Mouse (Mus musculus): ENCODE data around the gene Gm17304. TPM values are rescaled to one million over a fixed set of nuclear protein-coding genes. Genes with fewer than 3 reads are reported as not detected.

The Gm17304 gene
- polyA plus RNA-seq, 1 experiment: not detected

DNA sequence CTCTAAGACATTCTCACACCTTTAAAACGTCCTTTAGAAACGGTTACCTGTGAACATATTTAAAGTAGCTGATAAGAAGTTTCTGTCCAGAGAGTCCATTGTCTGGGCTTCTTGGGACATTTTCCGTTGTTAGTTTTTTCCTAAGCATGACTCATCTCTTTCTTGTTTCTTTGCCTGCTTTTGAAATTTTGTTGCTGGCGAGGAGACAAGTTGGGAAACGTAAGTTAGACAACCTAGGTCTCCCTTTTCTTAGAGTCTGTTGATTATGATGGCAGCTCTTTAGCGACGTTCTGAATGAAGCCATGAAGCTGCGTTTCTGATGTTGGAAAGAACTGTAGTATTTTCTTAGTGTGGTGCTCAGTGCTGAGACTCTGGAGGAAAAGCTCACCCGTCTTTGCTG is 19.9 kb upstream of the Gm17304 start:
- H3K36me3 ChIP-seq (replicated peaks; ENCODE audit: low read length): peaks cover 16% of the 10 kb centered on the region

DNA sequence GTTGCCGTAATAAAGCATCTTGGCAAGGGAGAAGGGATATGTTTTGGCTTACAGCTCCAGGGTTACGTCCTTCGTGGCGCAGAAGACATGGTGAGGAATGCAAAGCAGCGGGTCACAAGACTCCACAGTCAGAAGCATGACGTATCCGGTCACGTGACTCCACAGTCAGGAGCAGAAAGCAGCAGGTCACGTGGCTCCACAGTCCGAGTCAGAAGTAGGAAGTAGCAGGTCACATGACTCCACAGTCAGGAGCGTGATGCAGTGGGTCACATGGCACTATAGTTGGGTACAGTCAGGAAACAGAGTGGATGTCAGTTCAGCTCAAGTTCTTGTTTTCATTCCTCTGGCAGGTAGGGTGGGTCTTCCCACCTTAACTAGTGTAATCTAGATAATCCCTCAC is 19.2 kb upstream of the Gm17304 start:
- H3K27me3 ChIP-seq (replicated peaks): peaks cover 2% of the 10 kb centered on the region
- TF ChIP-seq FLI1 (IDR thresholded peaks at IDR 0.05; ENCODE audit: low read length) (no peak), GATA1 (IDR thresholded peaks at IDR 0.05; ENCODE audit: borderline replicate concordance, low read length) (no peak)
- peak overlapping the region; percentile 39 for H3K4me3 ChIP-seq (replicated peaks)
- H3K4me1 ChIP-seq: no peaks in the 10 kb centered on the region
- H3K9me3 ChIP-seq: peaks cover 14% of the 10 kb centered on the region
- H3K36me3 ChIP-seq (replicated peaks; ENCODE audit: low read length): peaks cover 16% of the 10 kb centered on the region

More for the DNA sequence above, 19.9 kb upstream of the Gm17304 start:
- Histone ChIP-seq H3K4me3 (replicated peaks) (no peak overlapping the region), H3K9me3 (peaks cover 14% of the 10 kb centered on the region), H3K4me1 (no peaks in the 10 kb centered on the region), H3K27me3 (replicated peaks) (peaks cover 4% of the 10 kb centered on the region)
- no peak for TF ChIP-seq GATA1 (IDR thresholded peaks at IDR 0.05; ENCODE audit: borderline replicate concordance, low read length)
- no peak for TF ChIP-seq FLI1 (IDR thresholded peaks at IDR 0.05; ENCODE audit: low read length)

DNA sequence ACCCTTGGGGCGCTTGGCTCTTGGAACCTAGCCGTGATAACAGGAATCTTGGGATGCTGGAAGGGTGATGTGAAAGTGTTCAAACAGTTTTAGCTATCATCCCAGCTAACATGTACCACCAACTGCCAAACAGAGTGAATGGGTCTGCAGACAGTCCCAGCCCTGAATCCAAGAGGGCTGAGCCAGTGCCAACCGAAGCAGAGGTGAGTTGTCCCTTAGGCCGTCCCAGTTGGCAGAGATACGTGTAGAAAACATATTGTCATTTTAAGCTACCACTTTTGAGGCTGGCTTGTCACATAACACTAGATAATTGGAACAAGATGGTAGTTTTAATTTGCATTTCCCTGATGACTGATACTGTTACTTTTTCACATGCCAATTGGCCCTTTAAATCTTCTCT is 18.2 kb upstream of the Gm17304 start:
- Histone ChIP-seq H3K36me3 (replicated peaks; ENCODE audit: low read length) (peaks cover 22% of the 10 kb centered on the region), H3K4me1 (no peaks in the 10 kb centered on the region), H3K9me3 (peaks cover 14% of the 10 kb centered on the region), H3K27me3 (replicated peaks) (peaks cover 2% of the 10 kb centered on the region), H3K4me3 (replicated peaks) (no peak overlapping the region)
- TF ChIP-seq GATA1 (IDR thresholded peaks at IDR 0.05; ENCODE audit: borderline replicate concordance, low read length) (no peak), FLI1 (IDR thresholded peaks at IDR 0.05; ENCODE audit: low read length) (no peak)

DNA sequence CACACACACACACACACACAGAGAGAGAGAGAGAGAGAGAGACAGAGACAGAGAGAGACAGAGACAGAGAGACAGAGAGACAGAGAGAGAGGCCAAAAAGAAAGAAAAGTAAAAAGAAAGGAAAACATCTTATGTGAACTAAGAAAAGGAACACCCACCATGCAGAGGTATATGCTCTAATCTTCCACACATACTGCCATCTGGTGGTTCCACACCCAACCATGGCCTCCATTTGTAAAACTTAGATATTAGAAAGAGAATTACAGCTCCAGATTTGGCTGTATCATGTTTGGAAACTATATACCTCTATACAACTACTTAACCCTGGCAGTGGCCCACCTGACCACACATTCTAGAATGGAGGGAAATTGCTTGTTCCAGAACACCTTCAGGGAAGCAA is 14.5 kb upstream of the Gm17304 start:
- Histone ChIP-seq H3K4me1 (peaks cover 3% of the 10 kb centered on the region; the same call in 1 of the 2 replicates), H3K27me3 (replicated peaks) (no peaks in the 10 kb centered on the region), H3K4me3 (replicated peaks) (no peak overlapping the region), H3K36me3 (replicated peaks; ENCODE audit: low read length) (peaks cover 49% of the 10 kb centered on the region), H3K9me3 (peaks cover 5% of the 10 kb centered on the region)
- no peak for TF ChIP-seq GATA1 (IDR thresholded peaks at IDR 0.05; ENCODE audit: borderline replicate concordance, low read length)
- TF ChIP-seq FLI1 (IDR thresholded peaks at IDR 0.05; ENCODE audit: low read length): no peak

DNA sequence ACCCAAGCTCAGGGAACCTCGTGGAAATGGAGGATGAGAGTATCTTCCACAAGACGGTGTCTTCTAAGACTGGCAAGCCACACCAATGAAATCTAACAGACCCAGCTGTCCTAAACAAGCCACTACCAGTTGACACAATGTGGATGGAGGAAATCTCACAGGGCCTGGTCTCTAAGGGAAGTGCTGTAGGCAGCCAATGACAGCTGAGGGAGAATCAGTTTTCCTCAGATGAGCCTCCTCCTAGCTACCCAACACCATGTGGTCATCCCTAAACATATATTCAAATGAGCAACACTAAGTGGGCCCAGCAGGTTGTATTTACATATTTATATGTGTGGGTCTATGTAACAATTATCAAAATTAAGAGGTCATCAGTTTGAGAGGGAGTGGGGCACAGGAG is 11.4 kb upstream of the Gm17304 start:
- peaks cover 3% of the 10 kb centered on the region for H3K4me1 ChIP-seq

DNA sequence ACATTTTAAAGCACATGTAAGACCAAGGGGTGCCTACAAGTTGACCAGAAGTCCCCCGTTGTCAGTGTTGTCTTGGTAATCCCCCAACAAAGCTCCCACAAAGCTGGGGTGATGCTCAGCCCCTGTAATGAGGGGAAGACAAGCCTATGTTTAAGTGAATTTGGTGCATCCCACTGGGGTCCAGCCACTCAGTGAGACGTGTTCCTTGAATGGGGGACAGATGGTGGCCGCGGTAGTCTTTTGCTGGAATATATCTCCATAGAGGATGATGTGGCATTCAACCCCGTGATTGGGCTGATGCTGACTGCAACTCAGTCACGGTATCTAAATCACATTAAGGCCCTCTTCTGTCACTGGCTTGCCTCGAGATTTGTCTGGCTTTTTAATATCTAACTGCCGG is 9.4 kb upstream of the Gm17304 start:
- Histone ChIP-seq H3K36me3 (replicated peaks; ENCODE audit: low read length) (peaks cover 86% of the 10 kb centered on the region), H3K27me3 (replicated peaks) (no peaks in the 10 kb centered on the region)
- TF ChIP-seq FLI1 (IDR thresholded peaks at IDR 0.05; ENCODE audit: low read length) (no peak), GATA1 (IDR thresholded peaks at IDR 0.05; ENCODE audit: borderline replicate concordance, low read length) (no peak)

More for the DNA sequence above, 11.4 kb upstream of the Gm17304 start:
- peaks cover 67% of the 10 kb centered on the region for H3K36me3 ChIP-seq (replicated peaks; ENCODE audit: low read length)
- no peaks in the 10 kb centered on the region for H3K27me3 ChIP-seq (replicated peaks)
- no peak overlapping the region for H3K4me3 ChIP-seq (replicated peaks)
- no peaks in the 10 kb centered on the region for H3K9me3 ChIP-seq
- no peak for TF ChIP-seq GATA1 (IDR thresholded peaks at IDR 0.05; ENCODE audit: borderline replicate concordance, low read length)
- TF ChIP-seq FLI1 (IDR thresholded peaks at IDR 0.05; ENCODE audit: low read length): no peak

DNA sequence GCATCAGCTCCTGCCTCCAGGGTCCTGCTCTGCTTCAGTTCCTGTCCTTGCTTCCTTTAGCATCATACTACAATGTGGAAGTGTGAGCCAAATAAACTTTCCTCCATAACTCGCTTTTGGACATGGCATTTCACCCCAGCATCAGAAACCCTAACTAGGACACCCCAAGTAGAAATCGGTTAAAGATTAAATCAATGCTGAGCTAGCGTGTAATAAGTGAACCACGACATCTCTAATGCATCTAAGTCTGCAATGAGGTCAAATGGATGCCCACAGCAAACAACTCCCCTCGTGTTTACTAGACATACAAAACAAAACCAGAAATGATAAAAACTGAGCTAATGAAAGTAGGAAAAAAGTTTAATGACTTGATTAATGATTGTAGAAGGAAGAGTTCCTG is 4.5 kb upstream of the Gm17304 start:
- peaks cover 92% of the 10 kb centered on the region for H3K36me3 ChIP-seq (replicated peaks; ENCODE audit: low read length)
- no peak for TF ChIP-seq GATA1 (IDR thresholded peaks at IDR 0.05; ENCODE audit: borderline replicate concordance, low read length)
- no peak for TF ChIP-seq FLI1 (IDR thresholded peaks at IDR 0.05; ENCODE audit: low read length)
- H3K4me3 ChIP-seq (replicated peaks): no peak overlapping the region
- H3K4me1 ChIP-seq: no peaks in the 10 kb centered on the region; the same call in 1 of the 2 replicates
- H3K9me3 ChIP-seq: no peaks in the 10 kb centered on the region
- H3K27me3 ChIP-seq (replicated peaks): no peaks in the 10 kb centered on the region

More for the DNA sequence above, 9.4 kb upstream of the Gm17304 start:
- H3K4me3 ChIP-seq (replicated peaks): no peak overlapping the region
- no peaks in the 10 kb centered on the region for H3K9me3 ChIP-seq
- peaks cover 3% of the 10 kb centered on the region for H3K4me1 ChIP-seq

DNA sequence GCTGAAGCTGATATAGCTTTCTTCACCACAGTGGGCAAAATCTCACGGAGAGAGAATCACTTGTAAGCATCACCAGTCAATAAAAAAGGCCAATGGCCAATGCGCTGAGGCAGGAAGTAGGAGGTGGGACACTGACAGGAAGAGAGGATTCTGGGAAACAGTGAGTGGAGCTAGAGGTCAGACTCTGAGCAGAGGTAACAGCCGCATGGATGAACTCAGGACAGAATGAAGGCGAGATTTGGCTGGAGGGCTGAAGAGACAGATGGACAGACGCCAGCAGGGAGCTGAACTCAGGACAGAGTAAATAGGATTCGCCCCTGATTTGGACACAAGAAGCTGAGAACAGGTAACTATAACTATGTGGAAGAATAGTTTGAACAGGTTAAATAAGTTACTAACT is 3.8 kb upstream of the Gm17304 start:
- no peak overlapping the region for H3K4me3 ChIP-seq (replicated peaks)
- H3K27me3 ChIP-seq (replicated peaks): no peaks in the 10 kb centered on the region
- TF ChIP-seq FLI1 (IDR thresholded peaks at IDR 0.05; ENCODE audit: low read length): no peak
- TF ChIP-seq GATA1 (IDR thresholded peaks at IDR 0.05; ENCODE audit: borderline replicate concordance, low read length): no peak
- peaks cover 91% of the 10 kb centered on the region for H3K36me3 ChIP-seq (replicated peaks; ENCODE audit: low read length)
- H3K4me1 ChIP-seq: no peaks in the 10 kb centered on the region; the same call in 1 of the 2 replicates
- H3K9me3 ChIP-seq: no peaks in the 10 kb centered on the region

DNA sequence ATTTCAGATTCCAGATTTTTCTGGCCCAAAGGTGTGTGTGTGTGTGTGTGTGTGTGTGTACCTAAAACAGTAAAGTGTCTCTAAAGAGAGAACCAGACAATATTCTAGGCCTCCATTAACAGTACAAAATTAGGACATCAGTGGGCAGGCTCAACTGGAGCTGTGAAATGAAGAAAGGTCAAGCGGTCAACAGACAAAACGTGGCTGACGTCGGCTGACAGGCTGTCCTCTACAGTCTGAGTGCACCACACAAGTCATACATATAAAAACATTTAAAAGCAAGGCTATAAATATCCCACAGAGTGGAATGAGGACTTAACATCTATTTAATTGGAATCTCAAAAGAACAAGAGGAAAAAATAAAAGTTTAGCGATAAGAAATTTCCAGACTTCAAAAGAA is 1.8 kb upstream of the Gm17304 start:
- Histone ChIP-seq H3K27me3 (replicated peaks) (no peaks in the 10 kb centered on the region), H3K36me3 (replicated peaks; ENCODE audit: low read length) (peaks cover 91% of the 10 kb centered on the region), H3K4me1 (peaks cover 9% of the 10 kb centered on the region), H3K4me3 (replicated peaks) (no peak overlapping the region), H3K9me3 (no peaks in the 10 kb centered on the region)
- TF ChIP-seq FLI1 (IDR thresholded peaks at IDR 0.05; ENCODE audit: low read length) (no peak), GATA1 (IDR thresholded peaks at IDR 0.05; ENCODE audit: borderline replicate concordance, low read length) (no peak)

DNA sequence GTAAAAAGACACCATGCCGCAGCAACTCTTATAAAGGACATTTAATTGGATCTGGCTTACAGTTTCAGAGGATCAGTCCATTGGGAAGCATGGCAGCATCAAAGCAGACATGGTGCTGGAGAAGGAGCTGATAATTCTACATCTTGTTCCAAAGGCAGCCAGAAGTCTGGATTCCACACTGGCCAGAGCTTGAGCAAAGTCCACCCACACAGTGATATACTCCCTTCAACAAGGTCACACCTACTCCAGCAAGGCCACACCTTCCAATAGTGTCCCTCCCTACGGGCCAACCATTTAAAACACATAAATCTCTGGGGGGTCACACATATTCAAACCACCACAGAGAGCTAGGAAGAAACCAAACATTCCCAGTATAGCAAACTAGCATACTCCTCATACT is 3.3 kb downstream of the Gm17304 start:
- TF ChIP-seq GATA1 (IDR thresholded peaks at IDR 0.05; ENCODE audit: borderline replicate concordance, low read length) (no peak), FLI1 (IDR thresholded peaks at IDR 0.05; ENCODE audit: low read length) (no peak)
- peaks cover 32% of the 10 kb centered on the region for H3K4me1 ChIP-seq
- peaks cover 90% of the 10 kb centered on the region for H3K36me3 ChIP-seq (replicated peaks; ENCODE audit: low read length)
- no peaks in the 10 kb centered on the region for H3K27me3 ChIP-seq (replicated peaks)
- H3K4me3 ChIP-seq (replicated peaks): no peak overlapping the region
- H3K9me3 ChIP-seq: no peaks in the 10 kb centered on the region

DNA sequence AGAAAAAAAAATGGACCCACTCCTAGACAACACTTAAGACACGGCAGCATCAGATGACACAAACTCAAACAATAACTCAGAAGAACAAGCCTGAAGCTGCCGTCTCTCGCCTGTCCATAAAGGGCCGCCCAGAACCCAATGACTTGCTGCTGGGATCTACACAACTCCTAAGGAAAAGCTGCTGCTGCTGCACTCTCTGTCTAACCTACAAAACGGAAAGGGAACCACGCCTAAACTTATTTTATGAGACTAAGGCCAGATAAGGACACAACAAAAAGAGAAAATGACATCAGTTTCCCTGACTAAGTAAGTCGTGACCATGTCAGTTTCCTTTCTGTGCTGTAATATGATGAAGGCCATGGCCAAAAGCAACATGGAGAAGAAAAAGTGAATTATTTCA is 5.7 kb downstream of the Gm17304 start:
- Histone ChIP-seq H3K9me3 (no peaks in the 10 kb centered on the region), H3K36me3 (replicated peaks; ENCODE audit: low read length) (peaks cover 90% of the 10 kb centered on the region), H3K4me3 (replicated peaks) (no peak overlapping the region), H3K27me3 (replicated peaks) (no peaks in the 10 kb centered on the region), H3K4me1 (peaks cover 35% of the 10 kb centered on the region)
- TF ChIP-seq GATA1 (IDR thresholded peaks at IDR 0.05; ENCODE audit: borderline replicate concordance, low read length): no peak
- TF ChIP-seq FLI1 (IDR thresholded peaks at IDR 0.05; ENCODE audit: low read length): no peak

Data from megakaryocyte, embryonic 14.5 days (primary cell).